Mouse (Mus musculus) cerebellum, adult 2 months (tissue): ENCODE measurements around the gene Defb25.

Source experiments
- CTCF ChIP-seq: fragments of 200-500 bp; IDR thresholded peaks from 2 replicates; pipeline ENCODE4 v1.5.1; 2011; ENCODE audit warnings: low read depth, mild to moderate bottlenecking, control low read depth, low read length, moderate library complexity, borderline replicate concordance; ENCODE audit not compliant: insufficient read depth
- POLR2A ChIP-seq: fragments of 200-500 bp; IDR thresholded peaks from 2 replicates; pipeline ENCODE4 v1.6.1; 2011; ENCODE audit warnings: low read length, control low read depth, borderline replicate concordance; ENCODE audit not compliant: insufficient read depth

DNA sequence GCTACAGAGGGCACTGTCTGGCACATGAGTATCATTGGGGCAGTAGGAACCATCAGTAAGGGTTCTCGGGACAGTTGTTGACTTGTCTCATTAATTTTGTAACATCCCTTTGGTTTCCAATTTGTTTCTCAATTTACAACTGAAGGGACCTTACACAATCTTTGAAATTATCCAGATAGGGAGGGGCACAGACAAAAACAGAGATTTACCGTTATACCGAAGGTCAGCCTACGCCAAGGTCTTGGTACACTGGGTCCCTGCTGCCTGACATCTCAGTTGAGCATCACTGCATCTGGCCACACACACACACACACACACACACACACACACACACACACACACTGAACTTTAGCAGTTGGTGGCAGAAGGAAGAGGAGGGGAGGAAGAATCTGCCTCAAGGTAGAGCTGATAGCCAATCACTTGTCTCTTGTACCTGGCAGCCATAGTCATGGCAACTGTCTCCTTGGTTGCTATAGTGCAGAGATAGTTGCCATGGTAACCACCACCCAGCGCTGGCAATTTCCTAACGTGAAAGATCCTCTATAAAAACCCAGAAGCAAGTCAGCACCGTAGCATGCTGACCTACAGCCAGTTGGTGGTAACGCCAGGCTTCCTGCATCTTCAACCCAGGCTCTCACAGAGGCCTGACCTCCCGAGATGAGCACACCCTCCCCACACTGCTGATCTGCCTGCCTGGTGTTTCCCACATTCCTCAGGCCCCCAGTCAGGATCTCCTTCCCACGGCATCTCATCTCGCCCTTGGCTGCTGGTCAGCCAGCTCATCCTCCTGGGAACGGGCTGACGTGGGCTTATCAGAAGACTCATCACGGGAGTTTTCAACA lies 31.2 kb upstream of the Defb25 start:
- TF ChIP-seq CTCF (no peak), POLR2A (no peak)
